Mouse (Mus musculus): ENCODE results near the gene Tpp2.
"Not testable (repeated sequence)": the region's sequence is repeated elsewhere in the genome, so short reads cannot be mapped to it uniquely, and the experiment has no call there.

The Tpp2 gene

GRCm38 (mm10) chr1:44022656-44023055 lies 89.2 kb downstream of the Tpp2 start:
- DNase-seq, result no peak

- no peak for DNase-seq
Observed at GRCm38 (mm10) chr1:44027651-44028050, 94.2 kb downstream of the Tpp2 start.

- DNase-seq, result no peak
Observed at GRCm38 (mm10) chr1:44032213-44032612, 98.8 kb downstream of the Tpp2 start.

- no peak for DNase-seq
Observed at GRCm38 (mm10) chr1:44032948-44033347, 99.5 kb downstream of the Tpp2 start.

GRCm38 (mm10) chr1:44041797-44042554 lies 108.5 kb downstream of the Tpp2 start:
- peak; percentile 74 for DNase-seq

- peak; percentile 5 for DNase-seq
Observed at GRCm38 (mm10) chr1:44042555-44042915, 109.1 kb downstream of the Tpp2 start.

- not testable (repeated sequence) for DNase-seq
Observed at GRCm38 (mm10) chr1:44045689-44046088, 112.2 kb downstream of the Tpp2 start.

GRCm38 (mm10) chr1:44046556-44046955 lies 113.1 kb downstream of the Tpp2 start:
- no peak for DNase-seq

Data from right cerebral cortex, postnatal 4 days (tissue).